Mouse (Mus musculus): ENCODE measurements around the gene Fam186b.

Gene Fam186b

GRCm38 (mm10) chr15:99225081-99225810 lies 70.4 kb downstream of the Fam186b start:
- DNase-seq (ENCODE audit: low spot score in 2 of 2), result no peak

DNA sequence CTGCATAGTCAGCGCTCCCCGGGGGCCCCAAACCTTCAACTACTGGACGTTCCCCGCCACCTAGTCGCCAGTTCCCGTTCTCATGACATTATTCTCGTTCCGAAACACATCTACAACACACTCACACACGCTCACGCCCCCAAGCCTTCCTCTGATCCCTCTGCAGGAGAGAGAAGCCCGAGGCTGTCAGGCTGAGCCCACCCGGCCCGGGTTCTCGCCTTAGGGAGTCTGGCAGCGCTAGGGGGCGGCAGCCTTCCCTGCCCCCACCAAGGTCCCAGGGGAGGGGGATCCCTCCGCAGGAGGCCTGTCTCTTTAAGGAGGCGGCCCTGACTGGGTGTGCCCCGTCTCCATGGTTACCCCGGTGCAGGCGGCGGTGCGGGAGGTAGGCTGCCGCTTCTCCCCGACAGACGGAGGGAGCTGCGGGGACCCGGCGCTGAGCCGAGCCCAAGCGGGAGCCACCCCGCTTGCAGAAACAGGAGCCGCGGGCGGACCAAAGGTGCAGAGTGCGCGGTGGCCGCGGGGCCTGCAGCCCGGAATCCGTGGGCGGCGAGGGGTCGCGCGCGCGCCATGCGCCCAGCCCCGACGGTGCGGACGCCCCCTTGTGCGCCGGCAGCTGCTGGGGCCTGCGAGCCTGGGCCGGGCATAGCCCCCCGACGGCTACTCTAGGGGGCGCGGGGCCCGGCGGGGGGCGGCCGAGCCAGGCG lies 71.3 kb downstream of the Fam186b start, which contains the start of gene Kcnh3:
Gene Kcnh3 (plus strand): TSS at position 654 of the 704 bp plus-strand sequence.
- peak; percentile 59 to 63 for DNase-seq (ENCODE audit: low spot score in 2 of 2)

DNA sequence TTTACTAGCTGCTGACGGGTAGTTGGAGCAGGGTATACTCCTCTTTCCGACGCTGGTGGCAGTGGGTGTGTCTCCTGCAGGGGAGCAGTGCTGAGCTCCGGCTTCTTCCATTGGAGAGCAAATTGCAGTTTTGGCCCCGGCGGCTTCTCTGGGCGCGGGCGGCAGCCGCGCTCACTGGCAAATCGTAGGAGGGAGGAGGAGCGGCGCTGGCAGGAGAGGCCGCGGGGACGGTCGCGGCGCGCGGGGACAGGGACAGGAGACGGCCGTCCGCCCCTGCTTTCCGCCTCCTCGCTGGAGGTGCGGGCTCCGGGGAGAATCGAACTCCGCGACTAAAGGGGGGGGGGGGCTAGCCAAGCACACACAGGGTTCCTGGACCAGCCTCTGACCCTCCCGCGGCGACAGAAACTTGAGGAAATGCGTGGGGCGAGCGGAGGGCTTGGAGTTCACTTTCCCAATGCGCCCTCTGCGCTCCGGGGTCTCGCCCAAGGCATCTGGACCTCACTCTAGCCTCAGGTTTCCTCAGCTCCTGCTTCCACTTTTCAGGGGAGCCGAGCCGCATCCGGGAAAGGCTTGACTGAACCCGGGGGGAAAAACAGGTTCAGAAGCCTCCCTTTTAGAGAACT lies 72.0 kb downstream of the Fam186b start:
- DNase-seq (ENCODE audit: low spot score in 2 of 2), result no peak

DNA sequence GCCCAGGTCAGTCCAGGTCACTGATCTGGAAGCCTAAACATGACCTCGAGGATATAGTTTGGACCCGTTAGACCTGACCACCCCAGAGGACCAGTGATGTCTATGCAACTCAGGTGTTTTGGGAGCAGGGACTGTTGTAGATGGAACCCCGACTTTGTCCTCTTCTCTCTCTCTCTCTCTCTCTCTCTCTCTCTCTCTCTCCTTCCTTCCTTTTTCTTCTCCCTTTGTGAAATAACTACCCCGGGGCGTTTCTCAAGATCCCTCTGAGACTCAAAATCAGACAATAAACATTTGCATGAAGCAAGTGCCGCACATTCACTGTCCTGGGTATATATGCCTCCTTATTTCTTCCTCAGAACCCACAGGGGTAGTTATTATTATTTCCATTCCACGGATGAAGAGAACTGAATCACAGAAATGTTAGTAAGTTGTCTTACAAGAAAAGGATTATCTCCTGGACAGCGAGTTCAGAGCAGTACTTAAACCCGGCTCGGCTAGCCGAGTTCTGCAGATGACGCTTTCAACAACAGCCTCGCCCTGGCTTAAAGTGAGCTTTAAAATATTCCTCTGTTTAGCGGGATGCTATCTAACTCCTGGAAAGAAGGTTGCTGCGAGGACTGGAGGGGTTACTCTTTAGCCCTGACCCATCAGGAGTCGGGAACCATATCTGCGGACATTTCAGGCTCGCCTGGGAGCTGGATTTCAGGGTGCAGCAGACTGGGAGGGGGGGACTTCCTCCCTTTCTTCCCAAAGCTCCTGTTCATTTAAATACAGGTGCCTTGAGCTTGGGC lies 72.7 kb downstream of the Fam186b start:
- DNase-seq (ENCODE audit: low spot score in 2 of 2), result no peak

- DNase-seq (ENCODE audit: low spot score in 2 of 2), result no peak
These were observed 74.3 kb downstream of the Fam186b start for GRCm38 (mm10) chr15:99221315-99221952.
